Mouse (Mus musculus): ENCODE data around the gene Tns1. TPM values are rescaled to one million over a fixed set of nuclear protein-coding genes. Genes with fewer than 3 reads are reported as not detected.
A peak's percentile ranks its signal among the peaks of the same experiment; 100 is the strongest.

The Tns1 gene
- total and polyA plus RNA-seq, 2 experiments from 2014 or later = 11.7 to 28.0 TPM

DNA sequence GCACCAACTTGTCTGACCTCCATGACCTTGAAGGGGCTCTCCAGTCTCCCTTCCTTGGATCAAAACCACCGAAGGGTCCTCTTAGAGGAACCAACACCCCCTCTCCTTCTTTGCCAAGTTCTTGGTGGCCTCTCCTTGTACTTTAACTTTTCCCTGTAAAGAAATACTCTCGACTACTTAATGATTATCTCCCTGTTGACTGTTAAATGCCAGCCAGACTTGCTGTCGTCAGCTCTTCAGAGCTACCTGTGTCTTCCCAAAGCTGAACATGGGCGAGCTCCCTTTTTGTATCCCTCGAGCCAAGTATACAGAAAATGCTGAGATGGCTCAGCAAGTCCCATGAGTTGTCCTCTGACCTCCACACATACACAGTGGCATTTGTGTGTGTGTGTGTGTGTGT is 30.8 kb downstream of the Tns1 start:
- H3K9ac ChIP-seq (replicated peaks; ENCODE audit: low read length) = no peak overlapping the region
- no peaks in the 10 kb centered on the region for H3K9me3 ChIP-seq (ENCODE audit: low read length)
- ATAC-seq (no peak), DNase-seq (ENCODE audit: low spot score) (no peak)
- H3K4me2 ChIP-seq (ENCODE audit: low read depth, low read length) = no peak overlapping the region
- no peak overlapping the region for H3K27ac ChIP-seq
- no peak overlapping the region for H3K4me3 ChIP-seq (ENCODE audit: low read length)
- H3K4me1 ChIP-seq (ENCODE audit: insufficient read depth, low read length) = no peaks in the 10 kb centered on the region; the same call in 1 of the 2 replicates
- no peaks in the 10 kb centered on the region for H3K36me3 ChIP-seq (ENCODE audit: insufficient read depth, low read length)
- 72% methylated on average over 5 of the region's 5 CpGs for WGBS
- TF ChIP-seq CTCF (IDR thresholded peaks at IDR 0.05; ENCODE audit: low read depth) = no peak
- H3K27me3 ChIP-seq (ENCODE audit: insufficient read depth, low read length) = no peaks in the 10 kb centered on the region; the same call in 1 of the 2 replicates

DNA sequence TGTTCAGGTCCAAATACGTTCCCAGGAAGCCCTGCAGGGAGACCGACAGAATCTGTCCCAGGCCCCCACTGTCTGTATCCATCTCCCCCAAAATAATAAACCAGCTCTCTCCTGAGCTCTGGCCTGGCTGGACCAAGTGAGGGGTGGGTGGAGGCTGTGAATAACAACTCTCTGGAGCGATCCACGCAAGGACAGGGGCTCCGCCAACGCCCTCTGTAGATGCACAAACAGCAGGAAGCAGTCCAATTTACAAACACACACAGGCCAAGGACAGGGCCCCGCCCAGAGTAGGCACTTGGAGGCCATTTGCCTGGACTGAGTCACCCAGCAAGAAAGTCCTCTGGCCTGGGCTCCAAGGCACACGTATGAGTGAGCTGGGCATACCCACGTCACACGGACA is 32.0 kb downstream of the Tns1 start:
- Histone ChIP-seq H3K36me3 (ENCODE audit: insufficient read depth, low read length) (no peaks in the 10 kb centered on the region), H3K9ac (replicated peaks; ENCODE audit: low read length) (no peak overlapping the region), H3K27ac (no peak overlapping the region), H3K4me2 (ENCODE audit: low read depth, low read length) (no peak overlapping the region), H3K27me3 (ENCODE audit: insufficient read depth, low read length) (no peaks in the 10 kb centered on the region; the same call in 1 of the 2 replicates), H3K9me3 (ENCODE audit: low read length) (no peaks in the 10 kb centered on the region), H3K4me1 (ENCODE audit: insufficient read depth, low read length) (no peaks in the 10 kb centered on the region; the same call in 1 of the 2 replicates), H3K4me3 (ENCODE audit: low read length) (no peak overlapping the region)
- TF ChIP-seq CTCF (IDR thresholded peaks at IDR 0.05; ENCODE audit: low read depth) = no peak
- WGBS = 58% methylated on average over 10 of the region's 10 CpGs
- ATAC-seq (no peak), DNase-seq (ENCODE audit: low spot score) (no peak)

DNA sequence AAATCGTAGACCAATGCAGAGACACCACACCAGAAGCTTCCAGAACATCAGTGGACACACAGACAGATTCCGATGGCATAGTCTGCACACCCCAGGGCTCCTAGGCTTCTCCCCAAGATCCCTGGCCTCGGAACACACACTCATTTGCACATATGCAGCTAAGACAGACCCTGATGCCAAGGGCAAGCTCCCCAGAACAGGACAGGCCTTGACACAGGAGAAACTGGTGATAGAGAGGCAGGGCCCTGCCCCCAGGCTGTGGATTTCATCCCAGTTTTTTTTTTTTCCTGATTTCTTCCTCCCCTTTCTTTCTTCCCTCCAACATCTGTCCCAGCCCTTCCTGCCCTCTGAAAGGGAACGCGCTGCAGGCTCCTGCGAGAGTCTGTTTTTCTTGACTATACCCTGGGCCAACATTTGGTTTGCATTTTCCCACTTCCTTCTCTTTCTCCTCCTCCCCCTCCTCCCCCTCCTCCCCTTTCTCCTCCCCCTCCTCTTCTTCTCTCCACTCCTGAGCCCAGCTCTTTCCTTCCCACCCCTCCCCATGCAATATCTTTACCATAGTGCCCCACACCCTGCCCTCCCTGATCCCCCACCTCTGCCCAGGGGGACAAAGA is 32.5 kb downstream of the Tns1 start:
- TF ChIP-seq CTCF (IDR thresholded peaks at IDR 0.05; ENCODE audit: low read depth) = no peak
- H3K9me3 ChIP-seq (ENCODE audit: low read length) = no peaks in the 10 kb centered on the region
- no peak overlapping the region for H3K27ac ChIP-seq
- no peak overlapping the region for H3K4me3 ChIP-seq (ENCODE audit: low read length)
- H3K27me3 ChIP-seq (ENCODE audit: insufficient read depth, low read length) = no peaks in the 10 kb centered on the region; the same call in 1 of the 2 replicates
- H3K4me1 ChIP-seq (ENCODE audit: insufficient read depth, low read length) = no peaks in the 10 kb centered on the region; the same call in 1 of the 2 replicates
- no peak overlapping the region for H3K9ac ChIP-seq (replicated peaks; ENCODE audit: low read length)
- ATAC-seq (no peak), DNase-seq (ENCODE audit: low spot score) (no peak)
- no peaks in the 10 kb centered on the region for H3K36me3 ChIP-seq (ENCODE audit: insufficient read depth, low read length)
- 52% methylated on average over 6 of the region's 6 CpGs for WGBS
- no peak overlapping the region for H3K4me2 ChIP-seq (ENCODE audit: low read depth, low read length)

DNA sequence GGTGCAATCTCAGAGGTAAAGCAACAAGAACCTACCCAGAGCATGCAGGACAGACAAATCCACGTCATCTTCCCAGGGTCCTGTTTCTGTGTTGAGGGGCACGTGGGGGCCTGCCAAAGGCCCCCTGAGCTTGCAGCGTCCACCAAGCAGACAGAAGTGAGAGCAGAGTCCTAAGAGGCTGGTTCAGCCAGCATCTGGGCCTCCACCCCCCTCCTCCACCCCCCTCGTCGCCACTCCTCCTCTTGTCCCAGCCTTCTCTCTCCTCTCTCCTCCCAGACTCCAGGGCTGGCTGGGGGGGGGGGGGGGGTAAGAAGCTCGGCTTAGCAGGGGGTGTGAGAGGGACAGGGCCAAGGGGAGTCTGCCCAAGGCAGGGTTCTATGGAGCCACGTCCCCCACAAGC is 33.1 kb downstream of the Tns1 start:
- H3K4me1 ChIP-seq (ENCODE audit: insufficient read depth, low read length) = no peaks in the 10 kb centered on the region; the same call in 1 of the 2 replicates
- no peak for TF ChIP-seq CTCF (IDR thresholded peaks at IDR 0.05; ENCODE audit: low read depth)
- H3K27ac ChIP-seq = no peak overlapping the region
- ATAC-seq = no peak
- H3K36me3 ChIP-seq (ENCODE audit: insufficient read depth, low read length) = no peaks in the 10 kb centered on the region
- H3K9ac ChIP-seq (replicated peaks; ENCODE audit: low read length) = no peak overlapping the region
- 0 out of 2 replicates have a peak overlapping the region, but pooled peaks have one; percentile 8 for H3K4me2 ChIP-seq (ENCODE audit: low read depth, low read length)
- no peak overlapping the region for H3K4me3 ChIP-seq (ENCODE audit: low read length)
- H3K27me3 ChIP-seq (ENCODE audit: insufficient read depth, low read length) = no peaks in the 10 kb centered on the region; the same call in 1 of the 2 replicates
- WGBS = 17% methylated on average over 4 of the region's 7 CpGs
- no peaks in the 10 kb centered on the region for H3K9me3 ChIP-seq (ENCODE audit: low read length)
- DNase-seq (ENCODE audit: low spot score) = no peak

DNA sequence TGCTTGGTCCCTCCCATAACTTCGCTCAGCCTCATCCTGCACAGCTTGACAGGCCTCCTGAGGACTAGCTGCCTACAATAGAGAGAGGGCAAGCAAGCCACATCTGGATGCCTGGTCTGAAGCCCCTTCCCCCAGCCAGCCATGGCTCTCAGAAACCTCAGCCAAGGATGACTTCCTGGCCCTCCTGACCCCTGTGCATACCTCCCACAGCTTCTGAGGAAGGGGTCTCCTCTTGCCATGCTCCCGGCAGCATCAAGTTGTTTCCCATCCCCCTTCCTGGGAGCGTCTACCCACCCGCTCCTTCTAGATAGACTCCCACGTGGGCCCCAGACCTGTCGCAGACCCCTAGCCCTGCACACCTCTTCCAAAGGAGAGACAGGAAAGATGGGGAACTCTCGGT is 33.9 kb downstream of the Tns1 start:
- Histone ChIP-seq H3K9ac (replicated peaks; ENCODE audit: low read length) (no peak overlapping the region), H3K4me2 (ENCODE audit: low read depth, low read length) (no peak overlapping the region), H3K4me1 (ENCODE audit: insufficient read depth, low read length) (no peaks in the 10 kb centered on the region; the same call in 1 of the 2 replicates), H3K27me3 (ENCODE audit: insufficient read depth, low read length) (no peaks in the 10 kb centered on the region; the same call in 1 of the 2 replicates), H3K9me3 (ENCODE audit: low read length) (no peaks in the 10 kb centered on the region), H3K36me3 (ENCODE audit: insufficient read depth, low read length) (no peaks in the 10 kb centered on the region), H3K4me3 (ENCODE audit: low read length) (no peak overlapping the region), H3K27ac (no peak overlapping the region)
- no peak for TF ChIP-seq CTCF (IDR thresholded peaks at IDR 0.05; ENCODE audit: low read depth)
- DNase-seq (ENCODE audit: low spot score) (no peak), ATAC-seq (no peak)
- 60% methylated on average over 7 of the region's 7 CpGs for WGBS

DNA sequence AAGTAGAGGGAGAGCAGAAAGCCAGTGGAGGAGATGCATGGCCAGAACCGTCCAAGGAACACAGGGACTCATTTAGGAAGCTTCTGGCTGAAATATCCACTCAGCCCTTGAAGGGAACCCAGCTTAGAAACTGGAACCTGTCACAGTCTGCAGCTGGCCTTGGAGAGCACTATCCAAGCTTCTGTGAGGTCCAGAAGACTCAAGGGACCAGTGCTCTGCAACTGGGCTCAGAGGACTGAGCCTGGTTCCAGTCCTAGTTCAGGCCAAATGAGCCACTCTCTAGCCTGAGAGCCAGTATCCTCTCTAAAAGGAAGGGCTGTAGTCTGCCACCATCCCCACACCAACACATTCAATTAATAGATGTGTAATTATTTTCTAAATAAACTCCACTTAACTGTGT is 35.7 kb downstream of the Tns1 start:
- H3K27ac ChIP-seq = no peak overlapping the region
- peaks cover 5% of the 10 kb centered on the region; the same call in 1 of the 2 replicates for H3K4me1 ChIP-seq (ENCODE audit: insufficient read depth, low read length)
- no peak overlapping the region for H3K4me3 ChIP-seq (ENCODE audit: low read length)
- H3K4me2 ChIP-seq (ENCODE audit: low read depth, low read length) = no peak overlapping the region
- H3K36me3 ChIP-seq (ENCODE audit: insufficient read depth, low read length) = no peaks in the 10 kb centered on the region
- no peak for DNase-seq (ENCODE audit: low spot score)
- H3K9me3 ChIP-seq (ENCODE audit: low read length) = no peaks in the 10 kb centered on the region
- TF ChIP-seq CTCF (IDR thresholded peaks at IDR 0.05; ENCODE audit: low read depth) = no peak
- no peak for ATAC-seq
- H3K9ac ChIP-seq (replicated peaks; ENCODE audit: low read length) = no peak overlapping the region
- no peaks in the 10 kb centered on the region for H3K27me3 ChIP-seq (ENCODE audit: insufficient read depth, low read length)
- 84% methylated on average over 1 of the region's 1 CpGs for WGBS

DNA sequence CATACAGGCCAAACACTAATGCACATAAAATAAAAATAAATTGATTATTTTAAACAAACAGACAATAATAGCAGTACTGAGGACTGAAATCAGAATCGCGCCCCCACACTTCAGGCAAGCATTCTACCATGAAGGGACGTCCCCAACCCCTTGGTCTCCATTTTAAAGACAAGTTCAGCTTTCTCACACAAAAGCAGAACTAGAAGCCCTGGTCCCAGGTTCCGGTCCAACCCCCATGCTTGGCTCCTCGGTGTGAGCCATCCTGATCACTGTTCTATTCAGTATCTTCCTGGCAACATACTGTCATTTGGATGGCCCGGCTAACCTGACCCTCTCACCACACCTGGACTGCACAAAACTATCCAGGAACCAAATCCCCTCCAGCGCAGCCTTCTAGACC is 38.7 kb downstream of the Tns1 start:
- Histone ChIP-seq H3K4me1 (ENCODE audit: insufficient read depth, low read length) (peaks cover 8% of the 10 kb centered on the region; the same call in 1 of the 2 replicates), H3K27ac (no peak overlapping the region), H3K9me3 (ENCODE audit: low read length) (no peaks in the 10 kb centered on the region), H3K4me3 (ENCODE audit: low read length) (no peak overlapping the region), H3K4me2 (ENCODE audit: low read depth, low read length) (no peak overlapping the region), H3K9ac (replicated peaks; ENCODE audit: low read length) (no peak overlapping the region), H3K27me3 (ENCODE audit: insufficient read depth, low read length) (no peaks in the 10 kb centered on the region), H3K36me3 (ENCODE audit: insufficient read depth, low read length) (no peaks in the 10 kb centered on the region)
- no peak for TF ChIP-seq CTCF (IDR thresholded peaks at IDR 0.05; ENCODE audit: low read depth)
- 80% methylated on average over 7 of the region's 7 CpGs for WGBS
- DNase-seq (ENCODE audit: low spot score) (no peak), ATAC-seq (no peak)
